Mouse (Mus musculus) Patski (cell line): ENCODE measurements at regions not wholly inside any gene's neighbourhood (a gene's known extent, or its start where the extent isn't known, plus 50 kb on each side); places are given as distances from the start of the nearest gene placed in this dataset.

ENCODE experiments used
- ATAC-seq: fragments of 100-300 bp; one replicate; pipeline ENCODE4 v1.8.0; 2021
- CTCF ChIA-PET: fragments of 350-600 bp; sonication (Branson Sonifier 250); formaldehyde crosslinking; loops from one replicate; lab custom pipeline; 2022; ENCODE audit warnings: inconsistent platforms; lab: Charles Lee
- POLR2A ChIA-PET: fragments of 350-600 bp; sonication (Branson Sonifier 250); formaldehyde crosslinking; loops from one replicate; lab custom pipeline; 2022; ENCODE audit warnings: antibody characterized with exemption, inconsistent platforms; lab: Charles Lee
- DNase-seq: peaks from one replicate; pipeline ENCODE4 v3.0.0-alpha.2; 2011; ENCODE audit warnings: low read depth, low spot score
- H3K27me3 ChIP-seq: fragments of 371-371 bp; one replicate; pipeline ENCODE4 v1.5.1; 2021
- CTCF ChIP-seq: fragments of 100-300 bp; IDR thresholded peaks from one replicate; pipeline ENCODE4 v1.5.1; 2021
- in situ Hi-C: fragments of 300-500 bp; cut with MboI; formaldehyde crosslinking; loops from 3 replicates; pipeline ENCODE4 v1.11.1; 2018; ENCODE audit warnings: low pct_unique_long_range_greater_than_20kb, mixed read lengths

DNA sequence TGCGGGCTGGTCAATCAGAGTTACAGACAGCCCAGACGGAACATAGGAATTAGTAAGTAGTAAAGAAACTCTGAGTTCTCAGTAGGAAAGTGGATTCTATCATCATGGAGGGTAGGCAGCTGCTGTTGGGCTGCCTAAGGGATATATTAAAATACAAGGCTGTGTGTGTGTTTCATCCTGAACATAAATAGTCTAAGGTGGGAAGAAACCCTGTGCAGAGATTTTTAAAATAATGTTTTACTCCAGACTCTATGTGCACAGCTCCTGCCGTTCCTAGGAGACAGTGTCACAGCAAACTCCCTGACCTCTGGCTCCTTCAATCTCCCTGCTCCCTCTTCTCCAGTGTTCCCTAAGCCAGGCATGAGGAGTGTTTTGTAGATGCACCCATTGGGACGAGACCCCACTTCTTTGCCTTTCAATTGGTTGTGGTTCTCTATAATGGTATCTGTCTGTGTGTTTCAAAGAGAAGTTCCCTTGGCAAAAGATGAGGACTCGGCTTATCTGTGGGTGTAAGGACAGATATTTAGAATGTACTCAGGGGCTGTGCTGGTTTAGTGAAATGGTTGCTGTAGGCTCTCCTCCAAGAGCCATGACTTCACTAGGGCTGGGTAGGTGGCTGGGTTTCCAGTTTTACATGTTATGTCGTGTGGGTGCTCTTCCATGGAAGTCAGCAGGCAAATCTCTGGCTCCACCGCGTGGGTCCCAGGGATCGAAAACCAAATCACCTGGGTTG lies 93.1 kb upstream of the Pcbd1 start:
- POLR2A ChIA-PET: no interaction called here
- no peak for TF ChIP-seq CTCF
- ATAC-seq: no peak
- in situ Hi-C loops: no loop called here
- CTCF ChIA-PET: no interaction called here
- DNase-seq: no peak
- H3K27me3 ChIP-seq: peaks cover 27% of the 10 kb centered on the region

DNA sequence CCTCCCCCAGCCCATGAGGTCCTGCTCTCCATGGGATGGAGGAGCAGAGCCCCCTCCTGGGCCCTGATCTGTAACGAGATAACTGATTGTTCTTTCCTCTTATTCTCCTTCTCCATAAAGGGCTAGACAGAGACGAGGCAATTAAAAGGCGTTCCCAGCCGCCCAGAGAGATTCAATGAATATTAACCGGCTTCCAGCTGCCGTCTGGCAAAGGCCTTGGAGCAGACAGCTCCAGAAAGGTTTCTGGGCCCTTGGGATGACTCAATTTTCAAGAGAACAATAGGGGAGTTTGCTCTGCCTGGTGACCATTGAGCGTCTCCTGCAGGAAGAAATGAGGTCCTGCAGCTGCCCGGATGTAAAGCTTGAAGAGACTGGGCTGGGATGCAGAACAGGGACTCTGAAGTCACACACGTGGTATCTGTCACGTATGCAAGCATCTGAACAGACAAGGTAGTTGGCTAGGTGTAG lies 104.0 kb upstream of the Pcbd1 start:
- peak; percentile 78 for TF ChIP-seq CTCF
- ATAC-seq (no peak), DNase-seq (peak; percentile 17)
- CTCF ChIA-PET: no interaction called here
- in situ Hi-C loops: loop anchor here (5.0 kb wide), 2 partner anchors 67 to 203 kb away; no protein-coding TSS in a partner anchor
- H3K27me3 ChIP-seq: peaks cover 17% of the 10 kb centered on the region
- POLR2A ChIA-PET: interaction anchor here (0.6 kb wide), 1 partner anchor 20 kb away, joined by 3 read pairs; no protein-coding TSS in a partner anchor

DNA sequence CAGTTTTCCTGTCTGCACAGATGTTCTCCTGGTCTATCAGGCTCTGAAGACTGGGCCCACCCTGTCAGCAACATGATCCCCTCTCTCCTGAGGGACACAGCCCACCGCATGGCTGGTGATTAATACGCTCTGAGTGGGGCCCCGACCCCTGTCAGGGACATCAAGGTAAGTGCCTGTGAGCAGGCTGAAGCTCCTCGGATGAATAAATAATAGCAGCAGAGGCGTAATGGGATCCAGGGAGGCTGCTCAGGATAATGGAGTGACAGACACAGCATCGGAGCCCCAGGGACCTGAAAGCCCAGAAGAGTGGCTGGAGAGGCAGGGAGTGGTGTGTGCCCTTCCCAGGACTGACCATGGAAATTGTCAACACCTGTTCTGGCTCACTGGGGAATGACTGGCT lies 107.4 kb upstream of the Pcbd1 start:
- TF ChIP-seq CTCF: no peak
- no peak for ATAC-seq
- peaks cover 32% of the 10 kb centered on the region for H3K27me3 ChIP-seq
- DNase-seq: no peak
- ChIA-PET POLR2A (no interaction called here), CTCF (no interaction called here)
- in situ Hi-C loops: no loop called here

DNA sequence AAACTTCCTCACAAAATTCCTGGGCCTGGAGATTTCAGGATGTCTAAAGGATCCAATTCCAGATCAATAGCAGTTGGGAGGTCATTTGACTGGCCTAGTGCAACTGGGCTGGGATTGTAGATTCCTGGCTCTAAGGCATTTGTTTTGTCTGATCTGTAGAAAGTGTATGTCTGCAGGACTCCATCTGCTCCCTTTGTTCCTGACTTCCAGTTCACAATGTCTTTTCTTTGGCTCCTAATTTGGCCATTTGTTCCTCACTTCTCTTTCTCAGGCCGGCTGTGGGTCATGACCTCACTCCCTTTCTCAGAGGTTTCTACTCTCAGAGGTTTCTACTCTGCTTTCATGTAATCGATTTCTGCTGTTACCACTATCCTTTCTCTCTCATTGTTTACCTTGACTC lies 115.5 kb upstream of the Pcbd1 start:
- peaks cover 20% of the 10 kb centered on the region for H3K27me3 ChIP-seq
- in situ Hi-C loops: no loop called here
- TF ChIP-seq CTCF: no peak
- ChIA-PET CTCF (no interaction called here), POLR2A (no interaction called here)
- ATAC-seq: no peak
- no peak for DNase-seq

DNA sequence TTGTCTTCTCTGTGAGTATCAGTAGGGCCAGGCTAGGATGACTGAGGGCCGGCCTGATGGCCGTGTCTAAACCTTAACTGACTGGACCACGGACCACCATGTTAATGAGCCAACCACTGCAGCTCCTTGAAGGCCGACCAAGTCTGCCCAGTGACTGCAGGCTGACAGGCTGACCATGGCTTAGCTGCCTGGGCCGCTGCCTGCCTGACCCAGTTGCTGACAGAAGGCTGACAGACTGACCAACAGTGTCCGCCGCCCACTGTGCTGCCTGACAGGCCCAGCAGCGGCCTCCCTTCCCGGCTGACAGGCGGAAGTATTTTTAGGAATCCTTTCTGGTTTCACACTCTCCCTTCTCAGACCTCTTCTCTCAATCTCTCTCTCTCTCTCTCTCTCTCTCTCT lies 124.3 kb upstream of the Pcbd1 start:
- in situ Hi-C loops: no loop called here
- POLR2A ChIA-PET: interaction anchor here (0.7 to 1.3 kb wide), 2 partner anchors 20 to 77 kb away, joined by 3 read pairs; no protein-coding TSS in a partner anchor
- peaks cover 4% of the 10 kb centered on the region for H3K27me3 ChIP-seq
- CTCF ChIA-PET: no interaction called here
- ATAC-seq: no peak
- DNase-seq: no peak
- TF ChIP-seq CTCF: no peak

DNA sequence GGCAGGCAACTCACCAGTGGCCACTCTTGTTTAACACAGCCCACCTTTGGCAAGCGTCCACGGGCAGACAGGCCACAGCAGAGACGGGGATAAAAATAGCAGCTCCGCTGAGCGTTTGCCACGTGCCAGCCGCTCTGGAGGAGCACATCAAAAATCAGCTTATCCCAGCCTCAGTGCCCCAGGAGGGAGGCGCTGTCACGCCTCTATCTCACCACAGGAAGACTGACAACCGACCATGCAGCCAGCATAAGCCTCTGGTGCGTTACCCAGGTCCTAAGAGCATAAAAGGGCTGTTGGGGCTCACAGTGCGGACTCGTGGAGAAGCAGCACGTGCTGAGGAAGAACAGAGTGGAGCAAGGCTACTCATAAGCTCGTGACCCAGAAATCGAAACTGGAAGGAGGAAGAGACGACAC lies 126.4 kb upstream of the Unc5b start:
- no peak for DNase-seq
- H3K27me3 ChIP-seq: no peaks in the 10 kb centered on the region
- CTCF ChIA-PET: no interaction called here
- no peak for ATAC-seq
- in situ Hi-C loops: no loop called here
- POLR2A ChIA-PET: interaction anchor here (0.5 to 1.1 kb wide), 2 partner anchors 205 to 514 kb away, joined by 3 read pairs; no protein-coding TSS in a partner anchor
- no peak for TF ChIP-seq CTCF

DNA sequence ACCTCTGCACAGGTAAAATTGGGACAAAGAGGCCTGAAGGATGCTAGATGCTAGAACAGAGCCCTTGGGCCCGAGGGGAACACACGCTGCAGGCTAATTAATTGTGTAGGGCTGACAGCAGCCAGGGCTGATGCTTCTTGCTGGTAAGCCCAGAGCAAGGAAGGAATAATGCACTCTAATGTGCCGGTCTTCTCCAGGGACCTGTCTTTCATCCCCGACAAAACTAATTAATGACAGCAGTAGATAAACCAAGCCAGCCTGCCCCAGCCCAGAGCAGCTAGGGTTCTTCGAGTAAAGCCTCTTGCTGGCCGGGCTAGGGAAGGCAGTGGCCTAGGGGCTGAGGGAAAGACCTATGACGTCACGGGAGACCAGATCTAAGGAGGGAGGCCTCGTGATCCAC lies 124.1 kb upstream of the Unc5b start:
- no peak for TF ChIP-seq CTCF
- ATAC-seq (no peak), DNase-seq (no peak)
- no peaks in the 10 kb centered on the region for H3K27me3 ChIP-seq
- POLR2A ChIA-PET: no interaction called here
- in situ Hi-C loops: no loop called here
- CTCF ChIA-PET: no interaction called here

DNA sequence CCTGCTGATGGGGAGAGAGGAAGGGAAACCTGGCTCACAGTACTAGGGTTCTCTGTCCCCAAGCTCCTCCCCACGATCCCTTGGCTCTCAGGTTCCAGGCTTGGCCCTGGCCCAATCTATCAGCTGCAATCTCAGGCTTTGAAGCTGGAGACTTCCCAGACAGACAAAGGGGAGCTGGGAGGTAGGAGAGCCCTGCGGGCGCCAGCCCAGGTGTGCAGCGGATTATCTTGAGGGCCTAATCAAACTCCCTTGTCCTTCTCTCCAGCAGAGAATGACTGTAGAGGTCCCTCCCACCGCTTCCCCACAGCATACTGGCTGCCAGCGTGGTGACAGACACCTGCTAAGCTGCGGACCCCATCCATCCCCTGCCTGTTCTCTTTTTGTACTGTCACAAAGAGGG lies 121.1 kb upstream of the Unc5b start:
- in situ Hi-C loops: no loop called here
- ChIA-PET CTCF (no interaction called here), POLR2A (interaction anchor here (0.5 kb wide), 1 partner anchor 156 kb away, joined by 3 read pairs; no protein-coding TSS in a partner anchor)
- no peak for DNase-seq
- H3K27me3 ChIP-seq: no peaks in the 10 kb centered on the region
- no peak for TF ChIP-seq CTCF
- no peak for ATAC-seq

DNA sequence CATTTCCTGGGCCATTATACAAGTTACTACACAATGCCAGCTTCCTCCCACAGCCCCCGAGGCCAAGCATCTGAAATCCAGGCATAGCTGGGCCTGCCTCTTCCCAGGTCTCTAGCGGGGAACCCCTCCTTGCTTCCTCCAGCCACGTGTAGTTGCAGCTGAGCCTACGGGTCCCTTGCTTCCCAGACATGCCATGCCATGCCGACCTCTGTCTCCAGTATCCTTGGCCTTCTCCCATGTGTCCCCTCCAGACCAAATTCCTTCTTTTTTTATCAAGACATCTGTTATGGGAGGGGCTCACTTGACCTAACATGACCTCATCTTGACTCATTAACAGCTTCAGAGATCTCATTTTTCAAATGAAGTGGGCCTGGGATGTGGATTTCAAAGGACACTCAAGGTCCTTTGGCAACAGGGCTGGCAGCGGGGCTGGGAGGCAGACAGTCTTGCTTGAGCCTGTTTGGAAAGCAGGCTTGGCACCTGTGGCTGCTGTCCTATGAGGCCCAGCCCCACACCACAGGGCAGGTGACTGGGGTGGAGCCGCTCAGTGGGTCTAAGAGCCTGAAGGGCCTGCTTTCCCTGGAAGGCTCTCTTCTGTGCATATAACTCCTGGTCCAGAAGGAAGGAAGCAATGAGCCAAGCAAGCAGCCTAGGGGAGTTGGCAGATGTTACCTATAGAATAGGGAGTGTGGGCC lies 117.7 kb upstream of the Unc5b start:
- ATAC-seq (no peak), DNase-seq (no peak)
- CTCF ChIA-PET: no interaction called here
- POLR2A ChIA-PET: no interaction called here
- TF ChIP-seq CTCF: no peak
- in situ Hi-C loops: no loop called here
- H3K27me3 ChIP-seq: no peaks in the 10 kb centered on the region

DNA sequence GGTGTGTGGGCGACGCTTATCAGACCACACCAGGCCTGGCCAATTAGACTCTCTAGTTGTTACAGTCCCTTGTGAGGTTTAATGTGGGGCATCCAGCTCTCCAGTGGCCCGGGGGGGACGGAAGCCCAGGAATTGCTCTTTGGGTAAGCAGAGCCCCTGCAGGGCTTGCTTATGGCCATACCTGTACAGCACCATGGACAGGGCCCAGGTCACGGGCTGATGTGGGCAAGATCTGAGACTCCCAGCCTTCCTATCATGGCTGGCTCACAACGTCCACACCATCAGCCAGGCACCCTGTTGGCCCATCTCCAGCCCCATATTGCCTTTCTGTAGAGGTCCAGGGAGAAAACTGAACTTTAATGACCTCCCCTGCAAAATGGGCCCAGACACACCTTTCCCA lies 111.7 kb upstream of the Unc5b start:
- ChIA-PET CTCF (no interaction called here), POLR2A (no interaction called here)
- in situ Hi-C loops: no loop called here
- no peaks in the 10 kb centered on the region for H3K27me3 ChIP-seq
- ATAC-seq: no peak
- no peak for DNase-seq
- TF ChIP-seq CTCF: no peak

DNA sequence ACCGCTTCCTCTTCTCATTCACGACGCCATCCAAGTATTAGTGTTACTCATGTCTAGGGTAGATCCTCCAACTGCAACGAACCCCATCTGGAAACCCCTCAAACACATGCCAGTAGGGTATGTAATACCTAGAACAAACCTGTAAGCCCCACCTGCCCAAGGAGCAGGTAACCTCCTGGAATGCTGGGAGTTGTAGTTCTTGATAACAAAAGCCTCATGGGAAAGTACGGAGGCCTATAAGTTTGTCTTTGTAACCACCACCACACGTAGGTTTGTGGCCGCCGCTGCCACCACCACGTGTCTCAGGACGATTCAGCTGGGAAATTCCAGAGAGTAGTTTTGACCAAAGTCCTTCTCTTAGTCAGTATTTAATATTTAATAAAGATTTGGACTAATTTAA lies 107.4 kb upstream of the Unc5b start:
- DNase-seq (no peak), ATAC-seq (no peak)
- ChIA-PET POLR2A (interaction anchor here (1.1 kb wide), 1 partner anchor 34 kb away, joined by 3 read pairs; no protein-coding TSS in a partner anchor), CTCF (no interaction called here)
- in situ Hi-C loops: no loop called here
- TF ChIP-seq CTCF: no peak
- no peaks in the 10 kb centered on the region for H3K27me3 ChIP-seq
